Mouse (Mus musculus) heart, adult 18-20 months (tissue): ENCODE results near the gene 1110012L19Rik. TPM values are rescaled to one million over a fixed set of nuclear protein-coding genes. Genes with fewer than 3 reads are reported as not detected.
A peak's percentile ranks its signal among the peaks of the same experiment; 100 is the strongest.
"Not testable (repeated sequence)": the region's sequence is repeated elsewhere in the genome, so short reads cannot be mapped to it uniquely, and the experiment has no call there.

Experiments used
- DNase-seq, 2 experiments: peaks; one replicate each; pipeline ENCODE4 v3.0.0; 2021 to 2022; ENCODE audit warnings: mixed read lengths in 1 of 2
- long read RNA-seq, 2 experiments: library from polyadenylated mRNA; stranded (forward); transcript quantifications; one replicate each; pipeline ENCODE4 v2.0.0; 2021
- total RNA-seq, 2 experiments: library from RNA; stranded (reverse); gene quantifications; 2 replicates each; pipeline ENCODE4 v1.2.3; 2021

1110012L19Rik gene
- total RNA-seq = 10 to 100 TPM; 15.0 to 16.1 TPM
- long read RNA-seq, experiment 1, transcript 1110012L19Rik-201 (3 exons, 1,094 nt) = major isoform, 17 of 17 reads
- long read RNA-seq, experiment 1, partial matches to known transcripts = 0 of 17 reads
- long read RNA-seq, experiment 1, other reads (novel, unspliced or antisense) = 0 of 17 reads
- long read RNA-seq, experiment 2, transcript 1110012L19Rik-201 (3 exons, 1,094 nt) = major isoform, 14 of 14 reads
- long read RNA-seq, experiment 2, partial matches to known transcripts = 0 of 14 reads
- long read RNA-seq, experiment 2, other reads (novel, unspliced or antisense) = 0 of 14 reads

- peak; percentile 87 to 90 for DNase-seq
These were observed at the start of gene 1110012L19Rik for GRCm38 (mm10) chrX:70385276-70385961. 1110012L19Rik (plus strand) TSS chrX:70385877.

DNA sequence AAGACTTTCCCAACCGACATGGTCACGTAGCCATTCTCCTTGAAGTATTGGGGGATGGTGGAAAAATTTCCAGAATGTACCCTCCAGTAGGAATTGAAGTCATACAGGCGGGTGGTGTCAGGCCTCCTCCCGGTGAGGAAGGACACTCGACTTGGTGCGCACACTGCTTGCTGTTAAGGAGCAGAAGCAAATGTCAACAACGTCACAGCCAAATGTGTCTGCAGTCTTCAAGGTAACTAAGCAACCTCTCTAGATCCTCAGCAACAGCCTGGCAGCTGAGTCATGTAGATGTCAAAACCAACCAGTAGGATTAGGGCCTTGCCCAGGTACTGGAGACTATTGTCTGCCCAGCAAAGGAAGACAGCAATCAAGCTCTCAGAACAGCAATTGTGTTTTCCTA, 22.7 kb upstream of the 1110012L19Rik start:
- DNase-seq = no peak

DNA sequence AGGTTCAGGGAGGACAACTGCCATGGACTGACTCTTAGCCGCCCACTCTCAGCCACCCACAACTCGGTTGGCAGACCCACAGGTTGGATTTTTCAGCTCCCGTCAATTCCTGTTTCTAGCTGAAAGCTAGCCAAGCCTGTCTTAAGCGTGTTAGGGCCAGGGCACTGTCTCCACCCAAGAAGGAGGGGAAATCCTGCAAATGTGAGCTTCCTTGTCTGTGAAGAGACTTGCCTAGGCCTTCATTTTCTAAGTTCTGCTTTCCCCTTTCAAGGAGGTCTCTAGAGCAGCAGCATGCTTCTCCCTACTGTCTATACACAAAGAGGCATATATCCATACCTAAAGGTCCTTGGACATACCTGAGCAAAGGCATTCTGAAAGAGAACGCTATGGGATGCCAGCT, 22.2 kb upstream of the 1110012L19Rik start:
- peak in 1 of 2 experiments; percentile 24 for DNase-seq

- no peak for DNase-seq
These were observed 21.5 kb upstream of the 1110012L19Rik start for GRCm38 (mm10) chrX:70364202-70364601.

DNA sequence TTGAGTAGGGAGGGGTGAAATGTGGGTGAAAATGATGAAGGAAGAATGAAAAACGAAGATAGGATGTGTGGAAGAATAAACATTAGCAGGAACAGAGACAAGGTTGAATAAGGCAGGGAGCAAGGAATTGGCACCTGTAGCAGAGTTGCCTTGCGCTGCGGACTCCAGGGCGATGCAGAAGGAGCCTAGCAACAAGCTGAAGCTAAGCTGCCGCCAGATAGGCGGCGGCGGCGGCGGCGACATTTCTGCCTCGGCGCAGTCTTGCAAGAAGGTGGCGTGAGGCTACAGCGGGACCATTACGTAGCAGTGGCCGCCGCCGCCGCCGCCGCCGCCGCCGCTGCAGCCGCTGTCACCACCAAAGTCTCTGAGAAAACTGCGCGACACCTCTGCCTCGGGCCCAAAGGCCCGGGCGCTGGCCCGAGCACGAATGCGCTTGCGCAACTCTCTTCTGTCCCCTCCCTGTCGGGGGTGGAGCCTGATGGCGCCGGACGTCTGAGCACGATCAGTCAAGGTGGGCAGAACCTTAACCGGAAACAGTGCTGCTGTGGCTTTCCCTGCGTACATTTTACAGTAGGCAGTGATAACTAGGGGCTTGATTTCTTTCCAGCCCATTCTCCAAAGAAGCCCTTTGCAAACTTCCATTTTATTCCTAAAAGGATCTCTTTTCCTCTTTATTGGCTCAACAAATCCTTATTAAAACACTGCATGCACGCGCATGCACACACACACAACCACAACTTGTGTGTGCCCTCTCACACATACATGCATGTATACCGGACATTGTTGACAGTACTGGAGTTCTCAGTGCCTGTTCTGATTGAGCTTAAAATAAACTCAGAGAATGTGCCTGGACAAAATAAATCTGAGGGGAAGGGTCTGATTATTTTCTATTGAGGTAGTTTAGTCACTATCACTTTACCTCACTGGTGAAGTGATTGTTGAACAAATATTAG, 20.7 kb upstream of the 1110012L19Rik start, which contains the start of gene Ids:
TSS of gene Ids (minus strand) at position 424 of the 953 bp plus-strand sequence.
- peak; percentile 90 to 93 for DNase-seq

- DNase-seq = not testable (repeated sequence)
These were observed 15.9 kb upstream of the 1110012L19Rik start for GRCm38 (mm10) chrX:70369758-70370157.

- not testable (repeated sequence) for DNase-seq
These were observed 11.1 kb upstream of the 1110012L19Rik start for GRCm38 (mm10) chrX:70374469-70375110.

DNA sequence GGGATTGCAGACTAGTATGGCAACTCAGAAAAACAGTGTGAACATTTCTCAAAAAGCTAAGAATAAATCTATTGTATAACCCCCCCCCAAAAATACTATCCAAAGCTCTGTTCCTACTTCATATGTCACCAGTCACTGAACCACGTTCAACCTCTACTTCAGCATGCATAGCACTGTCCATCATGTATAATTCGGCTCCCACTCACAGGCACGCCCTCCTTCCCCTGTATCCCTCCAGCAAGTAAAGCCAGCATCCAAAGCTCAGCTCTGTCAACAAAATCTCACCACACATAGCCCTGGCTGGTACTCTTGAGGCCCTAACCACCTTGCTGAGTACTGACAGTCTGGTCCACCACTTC, 781 bp upstream of the 1110012L19Rik start:
- no peak for DNase-seq

- no peak for DNase-seq
These were observed 280 bp downstream of the 1110012L19Rik start for GRCm38 (mm10) chrX:70385962-70386351.

DNA sequence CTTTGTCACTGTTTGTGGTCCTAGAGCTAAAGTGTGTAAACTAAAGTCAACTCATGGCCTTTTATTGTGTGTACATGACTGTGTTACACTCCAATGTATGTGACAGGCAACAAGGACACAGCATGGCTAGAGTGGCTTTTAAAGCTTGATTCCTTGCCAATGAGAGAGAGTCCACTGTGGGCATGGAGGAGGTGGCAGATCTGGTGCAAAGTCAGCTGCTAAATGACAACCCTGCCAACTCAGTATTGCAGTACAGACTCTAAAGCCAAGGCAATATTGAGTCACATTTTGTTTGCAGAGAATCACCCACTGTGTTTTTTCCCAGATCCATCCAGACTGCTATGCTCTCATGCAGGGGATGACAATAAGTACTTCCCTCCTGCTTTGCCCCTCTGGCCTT, 7.0 kb downstream of the 1110012L19Rik start:
- DNase-seq = not testable (repeated sequence)

DNA sequence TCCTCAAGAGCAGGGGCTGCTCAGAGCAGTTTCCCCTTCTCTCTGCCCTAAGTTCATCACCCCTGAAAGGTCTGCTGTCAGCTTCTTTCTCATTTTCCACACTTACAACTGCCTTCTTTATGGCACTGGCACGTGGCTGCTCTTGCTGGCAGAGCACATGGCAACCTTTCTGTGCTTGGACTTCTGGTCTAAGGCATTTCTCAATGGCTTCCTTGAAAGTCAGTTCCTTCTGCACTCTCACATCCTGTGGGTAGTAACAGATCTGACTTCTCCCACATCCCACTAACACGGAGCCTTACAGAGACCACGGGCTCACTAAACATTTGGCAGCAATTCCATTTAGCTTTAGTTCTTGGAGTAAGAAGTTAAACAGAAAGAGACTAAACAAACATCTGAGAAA, 39.8 kb downstream of the 1110012L19Rik start:
- DNase-seq = not testable (repeated sequence)

Other genes with a start within 250 kb of the 1110012L19Rik start
- gene Ids, start 20.8 kb upstream of the 1110012L19Rik start, total RNA-seq = 10 to 100 TPM; 20.4 to 21.4 TPM
- gene Tmem185a, start 91.3 kb downstream of the 1110012L19Rik start, total RNA-seq = 10 to 100 TPM; 22.9 to 24.1 TPM